Mouse (Mus musculus): ENCODE results near the gene Fbf1. TPM values are rescaled to one million over a fixed set of nuclear protein-coding genes. Genes with fewer than 3 reads are reported as not detected.

The Fbf1 gene
- polyA plus RNA-seq, 1 experiment from 2014 or later: 41.4 TPM

Other genes with a start within 250 kb of the Fbf1 start
- gene Sap30bp, start 234.9 kb downstream of the Fbf1 start, polyA plus RNA-seq (2015; fragmentation: Nextera tagmentation; extraction: Ambion mirVana): 41.6 and 44.5 TPM in 2 replicates
- 21.3 and 24.3 TPM in 2 replicates for gene Recql5, start 234.7 kb downstream of the Fbf1 start, polyA plus RNA-seq (2015; fragmentation: Nextera tagmentation; extraction: Ambion mirVana)
- 2.1 and 2.7 TPM in 2 replicates for gene Itgb4, start 193.5 kb downstream of the Fbf1 start, polyA plus RNA-seq (2015; fragmentation: Nextera tagmentation; extraction: Ambion mirVana)
- gene Galk1, start 155.4 kb downstream of the Fbf1 start, polyA plus RNA-seq (2015; fragmentation: Nextera tagmentation; extraction: Ambion mirVana): 194 and 208 TPM in 2 replicates
- 1,673 and 1,817 TPM in 2 replicates for gene H3f3b, start 140.2 kb downstream of the Fbf1 start, polyA plus RNA-seq (2015; fragmentation: Nextera tagmentation; extraction: Ambion mirVana)
- 37.3 and 40.1 TPM in 2 replicates for gene Unk, start 137.8 kb downstream of the Fbf1 start, polyA plus RNA-seq (2015; fragmentation: Nextera tagmentation; extraction: Ambion mirVana)
- 1.3 and 1.5 TPM in 2 replicates for gene Unc13d, start 90.2 kb downstream of the Fbf1 start, polyA plus RNA-seq (2015; fragmentation: Nextera tagmentation; extraction: Ambion mirVana)
- gene Wbp2, start 81.2 kb downstream of the Fbf1 start, polyA plus RNA-seq (2015; fragmentation: Nextera tagmentation; extraction: Ambion mirVana): 82.1 and 101 TPM in 2 replicates
- 21.4 and 24.6 TPM in 2 replicates for gene Trim47, start 41.0 kb downstream of the Fbf1 start, polyA plus RNA-seq (2015; fragmentation: Nextera tagmentation; extraction: Ambion mirVana)
- gene Trim65, start 37.0 kb downstream of the Fbf1 start, polyA plus RNA-seq (2015; fragmentation: Nextera tagmentation; extraction: Ambion mirVana): 4.5 and 5.4 TPM in 2 replicates
- 102 and 112 TPM in 2 replicates for gene Mrpl38, start 29.3 kb downstream of the Fbf1 start, polyA plus RNA-seq (2015; fragmentation: Nextera tagmentation; extraction: Ambion mirVana)
- 75.6 and 79.4 TPM in 2 replicates for gene Ten1, start 30.7 kb upstream of the Fbf1 start, polyA plus RNA-seq (2015; fragmentation: Nextera tagmentation; extraction: Ambion mirVana)
- 32.6 and 35.9 TPM in 2 replicates for gene Acox1, start 30.9 kb upstream of the Fbf1 start, polyA plus RNA-seq (2015; fragmentation: Nextera tagmentation; extraction: Ambion mirVana)
- 2.8 and 2.9 TPM in 2 replicates for gene Evpl, start 69.9 kb upstream of the Fbf1 start, polyA plus RNA-seq (2015; fragmentation: Nextera tagmentation; extraction: Ambion mirVana)
- 91.3 and 96.5 TPM in 2 replicates for gene Srp68, start 106.1 kb upstream of the Fbf1 start, polyA plus RNA-seq (2015; fragmentation: Nextera tagmentation; extraction: Ambion mirVana)
- gene Galr2, start 112.8 kb upstream of the Fbf1 start, polyA plus RNA-seq (2015; fragmentation: Nextera tagmentation; extraction: Ambion mirVana): 0.22 and 0.32 TPM in 2 replicates
- 61.8 and 64.0 TPM in 2 replicates for gene Exoc7, start 139.1 kb upstream of the Fbf1 start, polyA plus RNA-seq (2015; fragmentation: Nextera tagmentation; extraction: Ambion mirVana)
- 2.9 TPM in 2 replicates for gene Foxj1, start 167.2 kb upstream of the Fbf1 start, polyA plus RNA-seq (2015; fragmentation: Nextera tagmentation; extraction: Ambion mirVana)
- gene Rnf157, start 244.9 kb upstream of the Fbf1 start, polyA plus RNA-seq (2015; fragmentation: Nextera tagmentation; extraction: Ambion mirVana): 12.4 and 12.5 TPM in 2 replicates

Measured in kidney, embryonic 15.5 days (tissue).